Mouse (Mus musculus): ENCODE measurements around the gene Col18a1. TPM values are rescaled to one million over a fixed set of nuclear protein-coding genes. Genes with fewer than 3 reads are reported as not detected.
"Not testable (repeated sequence)": the region's sequence is repeated elsewhere in the genome, so short reads cannot be mapped to it uniquely, and the experiment has no call there.

Col18a1 gene
- polyA plus RNA-seq, 1 experiment from 2014 or later: 104 TPM

GRCm38 (mm10) chr10:77136205-77136604, 30.1 kb downstream of the Col18a1 start:
- no peaks in the 10 kb centered on the region for H3K36me3 ChIP-seq (ENCODE audit: control insufficient read depth, insufficient read depth)
- H3K27me3 ChIP-seq (ENCODE audit: control insufficient read depth, insufficient read depth, low read depth, low read length): no peaks in the 10 kb centered on the region
- H3K4me2 ChIP-seq (ENCODE audit: low read depth, low read length): no peak overlapping the region
- ATAC-seq (ENCODE audit: low read depth): no peak
- no peak overlapping the region; the same call in 1 of the 2 replicates for H3K9ac ChIP-seq (ENCODE audit: low read depth, low read length)
- H3K4me3 ChIP-seq (ENCODE audit: low read depth, low read length): no peak overlapping the region
- H3K4me1 ChIP-seq (ENCODE audit: control insufficient read depth, low read depth, low read length): peaks cover 48% of the 10 kb centered on the region
- peak overlapping the region; percentile 38; the same call in 1 of the 2 replicates for H3K27ac ChIP-seq (ENCODE audit: low read length)
- WGBS (ENCODE audit: insufficient replicate concordance): 62% methylated on average over 6 of the region's 6 CpGs
- H3K9me3 ChIP-seq (replicated peaks; ENCODE audit: control insufficient read depth, low read length): no peaks in the 10 kb centered on the region

DNA sequence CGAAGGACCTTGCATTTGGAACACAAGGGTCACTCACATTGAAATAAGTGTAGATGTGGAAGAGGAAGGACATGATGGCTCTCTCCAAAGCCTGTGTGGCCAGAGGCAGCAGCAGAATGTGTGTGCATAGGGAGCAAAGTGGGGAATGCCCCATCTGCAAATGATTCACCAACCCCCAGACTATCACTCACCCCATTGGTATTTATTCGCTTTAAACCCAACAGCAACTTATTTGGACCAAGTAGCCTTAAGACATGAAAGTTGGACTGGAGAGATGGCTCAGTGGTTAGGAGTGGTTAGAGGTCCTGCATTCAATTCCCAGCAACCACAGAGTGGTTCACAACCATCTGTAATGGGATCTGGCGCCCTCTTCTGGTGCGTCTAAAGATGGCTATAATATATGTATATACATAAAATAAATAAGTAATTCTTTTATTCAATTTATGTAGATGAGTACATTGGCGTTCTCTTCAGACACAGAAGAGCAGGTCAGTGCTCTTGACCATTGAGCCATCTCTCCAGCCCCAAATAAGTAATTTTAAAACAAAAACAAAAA, 31.0 kb downstream of the Col18a1 start:
- 93% methylated on average over 5 of the region's 5 CpGs for WGBS (ENCODE audit: insufficient replicate concordance)
- H3K27ac ChIP-seq (ENCODE audit: low read length): peak overlapping the region; percentile 80
- no peak for ATAC-seq (ENCODE audit: low read depth)
- H3K9ac ChIP-seq (ENCODE audit: low read depth, low read length): no peak overlapping the region
- no peaks in the 10 kb centered on the region for H3K27me3 ChIP-seq (ENCODE audit: control insufficient read depth, insufficient read depth, low read depth, low read length)
- no peaks in the 10 kb centered on the region for H3K9me3 ChIP-seq (replicated peaks; ENCODE audit: control insufficient read depth, low read length)
- peaks cover 48% of the 10 kb centered on the region for H3K4me1 ChIP-seq (ENCODE audit: control insufficient read depth, low read depth, low read length)
- H3K36me3 ChIP-seq (ENCODE audit: control insufficient read depth, insufficient read depth): no peaks in the 10 kb centered on the region
- no peak overlapping the region for H3K4me2 ChIP-seq (ENCODE audit: low read depth, low read length)
- H3K4me3 ChIP-seq (ENCODE audit: low read depth, low read length): no peak overlapping the region

DNA sequence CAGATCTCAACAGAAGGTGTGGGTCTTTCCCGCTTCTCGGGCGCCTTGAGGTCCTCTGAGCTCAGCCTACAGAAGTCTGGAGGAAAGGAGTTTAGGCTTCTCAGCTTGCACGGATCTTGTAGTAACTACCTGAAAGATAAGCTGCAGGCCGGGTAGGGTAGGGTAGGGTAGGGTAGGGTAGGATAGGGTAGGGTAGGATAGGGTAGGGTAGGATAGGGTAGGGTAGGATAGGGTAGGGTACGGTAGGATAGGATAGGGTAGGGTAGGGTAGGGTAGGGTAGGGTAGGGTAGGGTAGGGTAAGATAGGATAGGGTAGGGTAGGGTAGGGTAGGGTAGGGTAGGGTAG, 31.6 kb downstream of the Col18a1 start:
- peak overlapping the region; percentile 80 for H3K27ac ChIP-seq (ENCODE audit: low read length)
- not testable (repeated sequence) for H3K36me3 ChIP-seq (ENCODE audit: control insufficient read depth, insufficient read depth); H3K9me3 ChIP-seq (replicated peaks; ENCODE audit: control insufficient read depth, low read length); H3K27me3 ChIP-seq (ENCODE audit: control insufficient read depth, insufficient read depth, low read depth, low read length); H3K9ac ChIP-seq (ENCODE audit: low read depth, low read length); H3K4me3 ChIP-seq (ENCODE audit: low read depth, low read length)
- peaks cover 48% of the 10 kb centered on the region for H3K4me1 ChIP-seq (ENCODE audit: control insufficient read depth, low read depth, low read length)
- 19% methylated on average over 6 of the region's 6 CpGs for WGBS (ENCODE audit: insufficient replicate concordance)
- peak; percentile 53; the same call in 1 of the 2 replicates for ATAC-seq (ENCODE audit: low read depth)
- H3K4me2 ChIP-seq (ENCODE audit: low read depth, low read length): peak overlapping the region; percentile 41; the same call in 1 of the 2 replicates

- H3K9ac ChIP-seq (ENCODE audit: low read depth, low read length): peak overlapping the region; percentile 19; the same call in 1 of the 2 replicates
- peak overlapping the region; percentile 80 for H3K27ac ChIP-seq (ENCODE audit: low read length)
- WGBS (ENCODE audit: insufficient replicate concordance): 27% methylated on average over 13 of the region's 13 CpGs
- no peaks in the 10 kb centered on the region for H3K9me3 ChIP-seq (replicated peaks; ENCODE audit: control insufficient read depth, low read length)
- no peak overlapping the region for H3K4me3 ChIP-seq (ENCODE audit: low read depth, low read length)
- ATAC-seq (ENCODE audit: low read depth): peak; percentile 82
- H3K36me3 ChIP-seq (ENCODE audit: control insufficient read depth, insufficient read depth): no peaks in the 10 kb centered on the region
- no peaks in the 10 kb centered on the region for H3K27me3 ChIP-seq (ENCODE audit: control insufficient read depth, insufficient read depth, low read depth, low read length)
- peaks cover 48% of the 10 kb centered on the region for H3K4me1 ChIP-seq (ENCODE audit: control insufficient read depth, low read depth, low read length)
- peak overlapping the region; percentile 41 for H3K4me2 ChIP-seq (ENCODE audit: low read depth, low read length)
These were observed 32.2 kb downstream of the Col18a1 start for GRCm38 (mm10) chr10:77133951-77134806.

DNA sequence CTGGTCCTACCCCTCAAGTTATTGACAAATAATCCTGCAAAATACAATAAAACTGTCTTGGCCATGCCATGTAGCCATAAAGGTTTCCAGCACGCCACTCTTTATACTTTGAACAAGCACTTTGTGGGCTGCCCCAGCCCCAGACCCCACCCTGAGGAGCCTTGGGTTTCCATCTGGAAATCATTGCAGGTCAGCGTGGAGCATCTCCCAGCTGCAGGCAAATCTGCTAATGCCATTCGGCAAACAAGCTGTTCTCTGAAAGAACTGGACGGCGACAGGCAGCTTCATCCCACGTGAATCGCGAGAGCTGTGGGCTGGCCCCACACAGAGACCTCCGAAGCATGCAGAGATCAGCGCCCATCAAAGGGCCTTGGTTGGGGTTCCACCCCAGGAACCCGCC, 34.2 kb downstream of the Col18a1 start:
- no peak overlapping the region for H3K9ac ChIP-seq (ENCODE audit: low read depth, low read length)

DNA sequence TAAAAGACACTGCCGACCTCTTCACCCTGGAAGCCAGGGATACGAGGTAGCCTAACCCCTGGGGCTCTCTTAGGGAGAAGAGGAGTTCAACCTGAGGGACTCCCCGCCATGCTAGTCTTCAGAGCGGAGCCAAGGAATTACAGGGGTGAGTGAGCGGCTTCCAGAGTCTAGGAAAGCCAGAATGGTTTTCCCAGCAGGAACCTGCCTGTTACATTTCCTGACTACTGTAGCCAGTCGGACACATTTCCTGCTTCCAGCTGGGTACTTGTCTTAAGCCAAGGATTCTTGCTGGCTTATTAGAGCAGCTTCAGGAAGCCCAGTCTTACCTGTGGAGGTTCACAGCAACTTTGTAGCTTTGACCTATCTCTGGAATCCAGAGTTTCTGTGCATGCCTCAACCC, 34.8 kb downstream of the Col18a1 start:
- H3K9ac ChIP-seq (ENCODE audit: low read depth, low read length): no peak overlapping the region
- H3K4me3 ChIP-seq (ENCODE audit: low read depth, low read length): no peak overlapping the region
- H3K27me3 ChIP-seq (ENCODE audit: control insufficient read depth, insufficient read depth, low read depth, low read length): no peaks in the 10 kb centered on the region
- no peak for ATAC-seq (ENCODE audit: low read depth)
- no peaks in the 10 kb centered on the region for H3K36me3 ChIP-seq (ENCODE audit: control insufficient read depth, insufficient read depth)
- peaks cover 40% of the 10 kb centered on the region for H3K4me1 ChIP-seq (ENCODE audit: control insufficient read depth, low read depth, low read length)
- no peak overlapping the region for H3K27ac ChIP-seq (ENCODE audit: low read length)
- H3K9me3 ChIP-seq (replicated peaks; ENCODE audit: control insufficient read depth, low read length): no peaks in the 10 kb centered on the region
- WGBS (ENCODE audit: insufficient replicate concordance): 72% methylated on average over 6 of the region's 6 CpGs
- H3K4me2 ChIP-seq (ENCODE audit: low read depth, low read length): no peak overlapping the region

More for the DNA sequence above, 34.2 kb downstream of the Col18a1 start:
- no peaks in the 10 kb centered on the region for H3K36me3 ChIP-seq (ENCODE audit: control insufficient read depth, insufficient read depth)
- H3K27ac ChIP-seq (ENCODE audit: low read length): no peak overlapping the region
- no peaks in the 10 kb centered on the region for H3K9me3 ChIP-seq (replicated peaks; ENCODE audit: control insufficient read depth, low read length)
- no peak overlapping the region for H3K4me3 ChIP-seq (ENCODE audit: low read depth, low read length)
- peaks cover 43% of the 10 kb centered on the region for H3K4me1 ChIP-seq (ENCODE audit: control insufficient read depth, low read depth, low read length)
- H3K4me2 ChIP-seq (ENCODE audit: low read depth, low read length): no peak overlapping the region
- H3K27me3 ChIP-seq (ENCODE audit: control insufficient read depth, insufficient read depth, low read depth, low read length): no peaks in the 10 kb centered on the region
- no peak for ATAC-seq (ENCODE audit: low read depth)
- 74% methylated on average over 11 of the region's 11 CpGs for WGBS (ENCODE audit: insufficient replicate concordance)

GRCm38 (mm10) chr10:77130561-77131240, 35.6 kb downstream of the Col18a1 start:
- H3K9ac ChIP-seq (ENCODE audit: low read depth, low read length): no peak overlapping the region
- H3K36me3 ChIP-seq (ENCODE audit: control insufficient read depth, insufficient read depth): no peaks in the 10 kb centered on the region
- ATAC-seq (ENCODE audit: low read depth): no peak

GRCm38 (mm10) chr10:77129637-77130410, 36.5 kb downstream of the Col18a1 start:
- Histone ChIP-seq H3K4me2 (ENCODE audit: low read depth, low read length) (no peak overlapping the region), H3K36me3 (ENCODE audit: control insufficient read depth, insufficient read depth) (no peaks in the 10 kb centered on the region), H3K9me3 (replicated peaks; ENCODE audit: control insufficient read depth, low read length) (no peaks in the 10 kb centered on the region), H3K9ac (ENCODE audit: low read depth, low read length) (no peak overlapping the region), H3K27ac (ENCODE audit: low read length) (no peak overlapping the region), H3K27me3 (ENCODE audit: control insufficient read depth, insufficient read depth, low read depth, low read length) (no peaks in the 10 kb centered on the region), H3K4me3 (ENCODE audit: low read depth, low read length) (no peak overlapping the region), H3K4me1 (ENCODE audit: control insufficient read depth, low read depth, low read length) (peaks cover 35% of the 10 kb centered on the region)
- WGBS (ENCODE audit: insufficient replicate concordance): 82% methylated on average over 6 of the region's 6 CpGs
- no peak for ATAC-seq (ENCODE audit: low read depth)

More at GRCm38 (mm10) chr10:77130561-77131240, 35.6 kb downstream of the Col18a1 start:
- Histone ChIP-seq H3K4me1 (ENCODE audit: control insufficient read depth, low read depth, low read length) (peaks cover 39% of the 10 kb centered on the region), H3K27me3 (ENCODE audit: control insufficient read depth, insufficient read depth, low read depth, low read length) (no peaks in the 10 kb centered on the region), H3K27ac (ENCODE audit: low read length) (no peak overlapping the region), H3K9me3 (replicated peaks; ENCODE audit: control insufficient read depth, low read length) (no peaks in the 10 kb centered on the region), H3K4me2 (ENCODE audit: low read depth, low read length) (no peak overlapping the region), H3K4me3 (ENCODE audit: low read depth, low read length) (no peak overlapping the region)
- WGBS (ENCODE audit: insufficient replicate concordance): 47% methylated on average over 13 of the region's 13 CpGs
